Mouse (Mus musculus): ENCODE measurements at regions not wholly inside any gene's neighbourhood (a gene's known extent, or its start where the extent isn't known, plus 50 kb on each side); places are given as distances from the start of the nearest gene placed in this dataset.

- DNase-seq (ENCODE audit: low spot score), result peak; percentile 0
Observed at GRCm38 (mm10) chr14:80789131-80789530, 805.2 kb downstream of the Olfm4 start.

GRCm38 (mm10) chr14:80799370-80799959, 815.6 kb downstream of the Olfm4 start:
- DNase-seq (ENCODE audit: low spot score), result no peak

GRCm38 (mm10) chr14:80830476-80830875, 846.6 kb downstream of the Olfm4 start:
- DNase-seq (ENCODE audit: low spot score), result no peak

GRCm38 (mm10) chr14:80844550-80844949, 860.7 kb downstream of the Olfm4 start:
- DNase-seq (ENCODE audit: low spot score), result no peak

GRCm38 (mm10) chr14:80845576-80846269, 861.8 kb downstream of the Olfm4 start:
- peak; percentile 75 for DNase-seq (ENCODE audit: low spot score)

GRCm38 (mm10) chr14:80846420-80847083, 862.7 kb downstream of the Olfm4 start:
- DNase-seq (ENCODE audit: low spot score), result no peak
